9 mouse cellular contexts compared by ENCODE assay signal in genomic region chr17:78199626-78200560, GRCm38 (mm10). TPM values are rescaled to one million over a fixed set of nuclear protein-coding genes. Genes with fewer than 3 reads are reported as not detected.
A peak's percentile ranks its signal among the peaks of the same experiment; 100 is the strongest.
DNase-seq lines count a peak whose midpoint lies in the region; ATAC-seq and TF ChIP-seq lines count a peak whose summit lies in the region.
"Had no signal": no experiment of that assay in that cellular context is flagged by ENCODE, and none has a peak within 500 bp of the region (broad histone marks: within the 10 kb centered on the region; RNA-seq: fewer than 3 reads in every experiment).

Gene Crim1, plus strand, starts transcription at chr17:78200248.

- no peaks in the 10 kb centered on the region for H3K79me2 ChIP-seq in myocyte (ENCODE audit: control insufficient read depth, insufficient read depth)

- H3K4me1 ChIP-seq in embryonic facial prominence, embryonic 14.5 days (ENCODE audit: control insufficient read depth, insufficient read depth, low read length) = peaks cover 23% of the 10 kb centered on the region
- peaks cover 31% of the 10 kb centered on the region for H3K4me1 ChIP-seq in heart, embryonic 10.5 days
- H3K4me1 ChIP-seq in kidney, embryonic 14.5 days (ENCODE audit: control insufficient read depth, insufficient read depth, low read length) = peaks cover 9% of the 10 kb centered on the region
- peaks cover 11% of the 10 kb centered on the region for H3K4me1 ChIP-seq in liver, embryonic 11.5 days (replicated peaks; ENCODE audit: control insufficient read depth, insufficient read depth, low read length)

- H3K27ac ChIP-seq in embryonic facial prominence, embryonic 14.5 days (replicated peaks; ENCODE audit: low read depth, low read length) = peak within 1 kb of the TSS; percentile 96
- H3K27ac ChIP-seq in heart, embryonic 10.5 days = peak within 1 kb of the TSS; percentile 91
- H3K27ac ChIP-seq in kidney, embryonic 14.5 days (ENCODE audit: low read depth, low read length) = peak within 1 kb of the TSS; percentile 95
- H3K27ac ChIP-seq in liver, embryonic 11.5 days (ENCODE audit: low read depth, low read length) = peak within 1 kb of the TSS; percentile 79

- peak; percentile 59 to 69 for DNase-seq in left cerebral cortex, adult 18-20 months (ENCODE audit: low spot score in 2 of 2)
- no peak for DNase-seq in left cerebral cortex, adult 11 months (ENCODE audit: low spot score)
- DNase-seq in embryonic facial prominence, embryonic 14.5 days (ENCODE audit: low spot score) = peak; percentile 87
- peak; percentile 88 for DNase-seq in heart, embryonic 10.5 days (ENCODE audit: low spot score)
- peak; percentile 82 for DNase-seq in liver, embryonic 11.5 days (ENCODE audit: low spot score)
- DNase-seq in spleen, postnatal 4 days (ENCODE audit: low spot score in 2 of 2) = peak; percentile 40 to 71

- H3K4me3 ChIP-seq in embryonic facial prominence, embryonic 14.5 days (ENCODE audit: low read depth, low read length) = peak within 1 kb of the TSS; percentile 90
- peak within 1 kb of the TSS; percentile 88 for H3K4me3 ChIP-seq in heart, embryonic 10.5 days
- peak within 1 kb of the TSS; percentile 80 for H3K4me3 ChIP-seq in kidney, embryonic 14.5 days (ENCODE audit: low read length)
- H3K4me3 ChIP-seq in liver, embryonic 11.5 days (ENCODE audit: low read depth, low read length) = peak within 1 kb of the TSS; percentile 64
- H3K4me3 ChIP-seq in myocyte = peak within 1 kb of the TSS; percentile 26

- ATAC-seq in embryonic facial prominence, embryonic 14.5 days (ENCODE audit: low read depth) = peak; percentile 83
- ATAC-seq in kidney, embryonic 14.5 days (ENCODE audit: low FRiP score, low TSS enrichment) = peak; percentile 86
- ATAC-seq in liver, embryonic 11.5 days (replicated peaks; ENCODE audit: low FRiP score) = peak; percentile 79

- peak within 1 kb of the TSS; percentile 98 for H3K4me2 ChIP-seq in embryonic facial prominence, embryonic 14.5 days (ENCODE audit: low read depth, low read length)
- peak within 1 kb of the TSS; percentile 98 for H3K4me2 ChIP-seq in kidney, embryonic 14.5 days (replicated peaks; ENCODE audit: low read depth, low read length)
- peak within 1 kb of the TSS; percentile 94 for H3K4me2 ChIP-seq in liver, embryonic 11.5 days
- H3K4me2 ChIP-seq in myocyte (ENCODE audit: low read depth) = peak within 1 kb of the TSS; percentile 93

- TF ChIP-seq POLR2A in myocyte (IDR thresholded peaks at IDR 0.05; ENCODE audit: insufficient read length, low read depth) = peak; percentile 76

- no peaks in the 10 kb centered on the region for H3K27me3 ChIP-seq in embryonic facial prominence, embryonic 14.5 days (replicated peaks; ENCODE audit: control insufficient read depth, insufficient read depth, low read length)
- peaks cover 42% of the 10 kb centered on the region for H3K27me3 ChIP-seq in heart, embryonic 10.5 days (ENCODE audit: insufficient read depth, poor library complexity, severe bottlenecking)
- no peaks in the 10 kb centered on the region for H3K27me3 ChIP-seq in kidney, embryonic 14.5 days (ENCODE audit: control insufficient read depth, insufficient read depth, low read length)
- H3K27me3 ChIP-seq in liver, embryonic 11.5 days (replicated peaks; ENCODE audit: control insufficient read depth, insufficient read depth, low read length) = peaks cover 3% of the 10 kb centered on the region; the same call in 1 of the 2 replicates
- H3K27me3 ChIP-seq in myocyte (ENCODE audit: control insufficient read depth, insufficient read depth, insufficient read length) = no peaks in the 10 kb centered on the region

- WGBS in embryonic facial prominence, embryonic 14.5 days = under 1% methylated on average over 38 of the region's 90 CpGs
- WGBS in heart, embryonic 10.5 days = under 1% methylated on average over 75 of the region's 90 CpGs
- under 1% methylated on average over 61 of the region's 90 CpGs for WGBS in kidney, embryonic 14.5 days
- under 1% methylated on average over 80 of the region's 90 CpGs for WGBS in liver, embryonic 11.5 days

- no peaks in the 10 kb centered on the region for H3K9me3 ChIP-seq in embryonic facial prominence, embryonic 14.5 days (ENCODE audit: control insufficient read depth, low read length)
- no peaks in the 10 kb centered on the region for H3K9me3 ChIP-seq in heart, embryonic 10.5 days
- no peaks in the 10 kb centered on the region for H3K9me3 ChIP-seq in kidney, embryonic 14.5 days (ENCODE audit: control insufficient read depth, low read length)
- no peaks in the 10 kb centered on the region for H3K9me3 ChIP-seq in liver, embryonic 11.5 days (ENCODE audit: control insufficient read depth, low read length)

- H3ac ChIP-seq in myocyte (ENCODE audit: control insufficient read depth, insufficient read length) = peak within 1 kb of the TSS; percentile 80

- H3K36me3 ChIP-seq in embryonic facial prominence, embryonic 14.5 days (ENCODE audit: control insufficient read depth, insufficient read depth, low read length) = no peaks in the 10 kb centered on the region
- H3K36me3 ChIP-seq in heart, embryonic 10.5 days = no peaks in the 10 kb centered on the region
- H3K36me3 ChIP-seq in kidney, embryonic 14.5 days (ENCODE audit: control insufficient read depth, insufficient read depth, low read length) = no peaks in the 10 kb centered on the region
- no peaks in the 10 kb centered on the region for H3K36me3 ChIP-seq in liver, embryonic 11.5 days (ENCODE audit: control insufficient read depth, insufficient read depth, low read length)
- H3K36me3 ChIP-seq in myocyte (ENCODE audit: control insufficient read depth, insufficient read depth) = no peaks in the 10 kb centered on the region

- peak within 1 kb of the TSS; percentile 87 for H3K9ac ChIP-seq in embryonic facial prominence, embryonic 14.5 days (ENCODE audit: low read depth, low read length)
- peak within 1 kb of the TSS; percentile 89 for H3K9ac ChIP-seq in kidney, embryonic 14.5 days (ENCODE audit: low read depth, low read length)
- H3K9ac ChIP-seq in liver, embryonic 11.5 days (ENCODE audit: low read depth, low read length) = peak within 1 kb of the TSS; percentile 72

TF ChIP-seq in myocyte, 11 proteins besides CTCF, POLR2A, EP300 and RAD21:
- TF ChIP-seq TCF12 (IDR thresholded peaks at IDR 0.05; ENCODE audit: insufficient read depth, poor library complexity, severe bottlenecking) (no peak), SRF (IDR thresholded peaks at IDR 0.05; ENCODE audit: control insufficient read depth, insufficient read length, low read depth) (no peak), TCF3 (IDR thresholded peaks at IDR 0.05; ENCODE audit: insufficient read length, low read depth) (no peak), CEBPB (IDR thresholded peaks at IDR 0.05; ENCODE audit: insufficient read depth, poor library complexity, severe bottlenecking) (no peak), REST (IDR thresholded peaks at IDR 0.05; ENCODE audit: insufficient read depth, insufficient read length) (no peak), E2F4 (IDR thresholded peaks at IDR 0.05; ENCODE audit: insufficient read depth) (no peak), MYOD1 (IDR thresholded peaks at IDR 0.05; ENCODE audit: control insufficient read depth in 1 of 3, insufficient read length in 2 of 3, low read depth in 2 of 3) (no peak), USF1 (IDR thresholded peaks at IDR 0.05; ENCODE audit: low read depth) (no peak), POLR2AphosphoS2 (IDR thresholded peaks at IDR 0.05; ENCODE audit: insufficient read length, low read depth) (no peak), MAX (IDR thresholded peaks at IDR 0.05; ENCODE audit: low read depth) (no peak), MYOG (IDR thresholded peaks at IDR 0.05; ENCODE audit: control insufficient read depth in 1 of 3, insufficient read depth in 1 of 3, insufficient read length in 2 of 3, low read depth in 2 of 3) (no peak)
TF ChIP-seq in myocyte: peak in this region for 0.

RNA-seq across cellular contexts. Expression of gene Crim1, which starts in this region (rescaled TPM):
- total RNA-seq in left cerebral cortex, adult 18-20 months (2021) = 10 to 100 TPM; 80.3 to 88.5 TPM
- 6.3 and 7.2 TPM in 2 replicates for polyA plus RNA-seq in embryonic facial prominence, embryonic 14.5 days (2014; fragmentation: Nextera tagmentation; extraction: Ambion mirVana)
- polyA plus RNA-seq in heart, embryonic 10.5 days (2016; fragmentation: Nextera tagmentation; extraction: Ambion mirVana) = 2.0 and 3.6 TPM in 2 replicates
- 6.1 and 9.4 TPM in 2 replicates for polyA plus RNA-seq in kidney, embryonic 14.5 days (2014; fragmentation: Nextera tagmentation; extraction: Ambion mirVana)
- polyA plus RNA-seq in liver, embryonic 11.5 days (2014; fragmentation: Nextera tagmentation; extraction: Ambion mirVana) = 1.9 and 2.7 TPM in 2 replicates
- polyA plus RNA-seq in myocyte (2012; fragmentation: generic; extraction: Trizol) = 1.1 TPM
- total RNA-seq: MEL had no signal

Comparison
In these comparisons a context has a peak if more than half of its experiments do, and no peak if none do; other contexts are left out.
1. H3K4me3 ChIP-seq: peak in every context shown above with its lines; median percentile 90 in embryonic facial prominence, embryonic 14.5 days; 88 in heart, embryonic 10.5 days; 80 in kidney, embryonic 14.5 days; 64 in liver, embryonic 11.5 days; 26 in myocyte.